Mouse (Mus musculus): ENCODE results near the gene Olfr1441.

GRCm38 (mm10) chr19:12462851-12463721 is 45.9 kb downstream of the Olfr1441 start:
- TF ChIP-seq CTCF (IDR thresholded peaks at IDR 0.05) (no peak), EP300 (IDR thresholded peaks at IDR 0.05) (no peak)

Data from lung, postnatal 0 days (tissue).